Mouse (Mus musculus) adipocyte (in vitro differentiated cells): ENCODE data around the gene Kif2a.
"Not testable (repeated sequence)": the region's sequence is repeated elsewhere in the genome, so short reads cannot be mapped to it uniquely, and the experiment has no call there.

Experiments
- DNase-seq: peaks from one replicate; pipeline ENCODE4 v3.0.0-alpha.2; 2016; ENCODE audit warnings: low spot score

Gene Kif2a

GRCm38 (mm10) chr13:106936256-106937137, 85.4 kb downstream of the Kif2a start, which contains the start of gene Ipo11:
Ipo11 (minus strand) TSS chr13:106936958.
- DNase-seq, result peak; percentile 93

- no peak for DNase-seq
These were observed 86.1 kb downstream of the Kif2a start for GRCm38 (mm10) chr13:106935871-106936255.

DNA sequence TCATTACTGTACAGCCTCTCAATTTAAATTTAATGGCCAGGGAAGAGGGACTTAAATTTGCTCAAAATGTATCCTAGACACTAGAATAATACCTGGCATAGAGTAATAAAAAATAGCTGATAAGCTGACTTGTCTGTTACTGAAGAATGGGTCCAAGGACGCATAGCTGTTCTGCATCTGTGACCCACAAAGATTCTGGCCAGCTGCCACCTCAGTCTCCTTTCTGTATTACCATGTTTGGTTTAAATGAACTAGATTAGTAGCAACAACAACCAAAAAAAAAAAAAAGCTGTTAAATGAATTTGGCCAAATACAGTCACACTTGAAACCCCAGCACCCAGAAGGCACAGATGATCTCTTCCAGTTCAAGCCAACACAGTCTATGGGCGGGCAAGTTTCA, 92.7 kb downstream of the Kif2a start:
- no peak for DNase-seq

- no peak for DNase-seq
These were observed 93.6 kb downstream of the Kif2a start for GRCm38 (mm10) chr13:106928296-106928695.

DNA sequence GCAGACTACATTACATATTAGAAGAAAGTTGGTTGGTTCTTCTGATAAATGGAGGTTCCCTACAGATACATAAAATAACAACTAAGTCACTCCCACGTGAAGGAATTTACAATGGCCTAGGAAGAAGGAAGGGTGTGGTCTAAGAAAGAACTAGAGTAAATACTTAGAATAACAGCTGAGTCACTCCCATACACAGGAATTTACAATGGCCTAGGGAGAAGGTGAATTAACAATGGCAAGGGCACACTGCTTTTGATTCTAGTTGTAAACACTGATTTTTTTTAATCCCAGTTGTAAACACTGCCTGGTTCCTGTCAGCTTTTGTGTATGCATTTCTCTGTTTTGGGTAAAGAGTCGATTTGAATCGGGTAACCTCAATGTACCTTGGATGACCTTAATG, 96.0 kb downstream of the Kif2a start:
- DNase-seq, result not testable (repeated sequence)

- peak; percentile 50 for DNase-seq
These were observed 103.4 kb downstream of the Kif2a start for GRCm38 (mm10) chr13:106918322-106919050.

DNA sequence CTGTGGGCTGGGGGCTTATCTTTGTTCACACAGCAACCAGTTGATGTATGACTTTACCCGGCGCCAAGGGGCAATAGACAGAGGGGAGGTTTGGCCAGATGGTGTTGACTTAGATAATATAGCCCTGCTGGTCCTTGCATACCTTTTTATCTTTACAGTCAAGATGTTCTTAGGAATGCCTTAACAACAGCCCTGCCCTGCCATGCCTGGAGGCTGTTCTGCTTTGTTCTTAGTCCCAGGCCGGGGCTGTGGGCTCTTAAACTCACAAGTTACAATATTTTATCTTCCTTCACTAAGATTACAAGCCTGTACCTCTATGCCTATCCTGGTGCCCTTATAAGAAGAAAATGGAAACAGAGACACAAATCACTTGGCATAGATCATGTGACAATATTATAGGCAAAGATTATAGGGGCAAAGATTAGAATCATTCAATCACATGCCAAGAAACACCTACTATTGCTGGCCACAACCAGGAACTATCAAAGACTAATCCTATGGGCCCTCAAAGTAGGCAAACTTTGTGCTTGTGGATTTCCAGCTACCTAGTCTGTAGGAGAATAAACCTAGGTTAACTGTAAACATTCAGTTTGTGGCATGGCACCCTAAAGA, 108.7 kb downstream of the Kif2a start:
- DNase-seq, result no peak

DNA sequence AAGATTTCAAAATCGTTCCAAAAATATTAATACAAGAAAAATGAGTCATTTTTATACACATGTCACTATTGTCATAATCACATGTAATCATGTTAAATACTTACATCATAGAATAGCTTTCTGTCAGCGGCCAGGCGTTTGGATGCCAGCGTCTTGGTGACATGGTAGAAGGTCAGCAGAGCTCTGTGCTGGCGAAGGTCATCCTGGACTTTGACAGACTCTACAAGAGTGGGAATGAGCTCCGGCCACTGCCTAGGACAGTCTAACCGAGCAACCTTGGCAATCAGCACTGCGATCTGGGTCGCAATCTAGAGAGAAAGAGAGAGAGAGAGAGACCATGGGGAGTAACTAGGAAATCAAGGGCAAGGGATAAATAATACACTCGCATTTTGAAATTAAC, 111.8 kb downstream of the Kif2a start:
- no peak for DNase-seq
